Mouse (Mus musculus): ENCODE results near the gene Itih1.

Itih1 gene

GRCm38 (mm10) chr14:30904307-30904706 is 38.8 kb downstream of the Itih1 start:
- DNase-seq (ENCODE audit: low spot score in 2 of 2), result no peak

GRCm38 (mm10) chr14:30903036-30903435 is 40.1 kb downstream of the Itih1 start:
- no peak for DNase-seq (ENCODE audit: low spot score in 2 of 2)

GRCm38 (mm10) chr14:30902628-30903027 is 40.5 kb downstream of the Itih1 start:
- no peak for DNase-seq (ENCODE audit: low spot score in 2 of 2)

GRCm38 (mm10) chr14:30899972-30900371 is 43.1 kb downstream of the Itih1 start:
- no peak for DNase-seq (ENCODE audit: low spot score in 2 of 2)

GRCm38 (mm10) chr14:30888271-30888732 is 54.8 kb downstream of the Itih1 start:
- DNase-seq (ENCODE audit: low spot score in 2 of 2), result peak; percentile 64 to 67

- DNase-seq (ENCODE audit: low spot score in 2 of 2), result no peak
Observed at GRCm38 (mm10) chr14:30886204-30886603, 56.9 kb downstream of the Itih1 start, which contains the start of gene Itih4. Gene Itih4 (plus strand): TSS chr14:30886476.

- DNase-seq (ENCODE audit: low spot score in 2 of 2), result no peak
Observed at GRCm38 (mm10) chr14:30885298-30885697, 57.8 kb downstream of the Itih1 start.

GRCm38 (mm10) chr14:30881718-30882108 is 61.4 kb downstream of the Itih1 start:
- no peak for DNase-seq (ENCODE audit: low spot score in 2 of 2)

GRCm38 (mm10) chr14:30880811-30881717 is 62.0 kb downstream of the Itih1 start:
- DNase-seq (ENCODE audit: low spot score in 2 of 2), result peak in 1 of 2 experiments; percentile 67

GRCm38 (mm10) chr14:30880251-30880650 is 62.8 kb downstream of the Itih1 start:
- no peak for DNase-seq (ENCODE audit: low spot score in 2 of 2)

GRCm38 (mm10) chr14:30879794-30880193 is 63.3 kb downstream of the Itih1 start:
- no peak for DNase-seq (ENCODE audit: low spot score in 2 of 2)
